ENCODE assay signal across 9 mouse cellular contexts in the genomic region with DNA sequence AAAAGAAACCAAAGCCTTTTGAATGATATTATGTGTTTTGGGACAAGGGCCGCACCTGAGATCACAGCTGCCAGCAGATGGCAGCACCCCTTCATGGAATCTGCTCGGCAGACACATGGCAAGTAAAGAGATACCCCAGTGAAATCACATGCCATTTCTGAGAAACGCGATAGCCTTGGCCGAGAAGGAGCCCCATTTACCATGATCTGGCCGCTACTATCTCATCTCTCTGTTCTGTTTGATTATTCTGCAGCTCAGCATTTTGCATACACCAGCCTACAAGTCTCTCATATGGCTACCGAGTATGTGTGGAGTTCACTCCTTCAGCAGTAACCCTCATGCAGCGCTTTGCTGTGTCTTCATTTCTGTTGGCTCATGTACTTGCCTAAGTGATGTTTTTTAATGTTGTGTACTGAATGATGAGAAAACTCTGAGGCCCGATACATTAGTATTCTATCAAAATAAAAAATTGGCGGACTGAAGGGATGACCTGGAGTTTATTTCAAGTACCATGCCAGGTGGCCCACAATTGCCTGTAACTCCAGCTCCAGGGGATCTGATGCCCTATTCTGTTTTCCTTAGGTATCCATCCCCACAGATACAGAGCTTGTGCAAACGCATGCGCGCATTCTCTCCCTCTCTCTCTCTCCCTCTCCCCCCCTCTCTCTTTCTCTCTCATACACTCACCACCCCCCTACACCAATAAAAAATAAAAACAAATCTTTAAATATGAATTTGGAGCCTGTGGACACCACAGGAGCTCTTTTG.
DNase-seq lines count a peak whose midpoint lies in the region; ATAC-seq and TF ChIP-seq lines count a peak whose summit lies in the region.
"Had no signal": no experiment of that assay in that cellular context is flagged by ENCODE, and none has a peak within 500 bp of the region (broad histone marks: within the 10 kb centered on the region; RNA-seq: fewer than 3 reads in every experiment).

No protein-coding gene starts in this region.

- no peaks in the 10 kb centered on the region for H3K36me3 ChIP-seq in G1E (replicated peaks)
- H3K36me3 ChIP-seq in forebrain, embryonic 15.5 days, result no peaks in the 10 kb centered on the region

- peak overlapping the region; percentile 21 for H3K4me2 ChIP-seq in forebrain, embryonic 15.5 days (replicated peaks)

- TF ChIP-seq CTCF in G1E (IDR thresholded peaks at IDR 0.05; ENCODE audit: low read depth, low read length), result peak; percentile 48; the same call in 1 of the 2 replicates
- TF ChIP-seq CTCF in layer of hippocampus, adult 2 months (conservative IDR thresholded peaks at IDR 0.05), result peak; percentile 94

- H3K27me3 ChIP-seq in G1E (ENCODE audit: insufficient read depth, low read length), result no peaks in the 10 kb centered on the region
- H3K27me3 ChIP-seq in forebrain, embryonic 15.5 days, result no peaks in the 10 kb centered on the region

- ATAC-seq in G1E (ENCODE audit: extremely low read depth, insufficient number of reproducible peaks, low FRiP score, poor library complexity, severe bottlenecking), result no peak; the same call in 1 of the 2 replicates
- peak; percentile 83 for ATAC-seq in cerebellum, adult (ENCODE audit: insufficient number of reproducible peaks, low FRiP score, low TSS enrichment)
- peak; percentile 95 for ATAC-seq in forebrain, embryonic 15.5 days (replicated peaks)

- intact Hi-C loops in heart, postnatal 36 days (cut with DNase I), result loop anchor here (1.0 to 5.0 kb wide), 4 partner anchors 847 to 1193 kb away; no protein-coding TSS in a partner anchor

- H3K27ac ChIP-seq in forebrain, embryonic 15.5 days (replicated peaks), result no peak overlapping the region
- H3K27ac ChIP-seq in layer of hippocampus, adult 2 months, result no peak overlapping the region
- H3K27ac ChIP-seq: macrophage had no signal

- 35% methylated on average over 13 of the region's 13 CpGs for WGBS in forebrain, embryonic 15.5 days

- no peak overlapping the region for H3K4me3 ChIP-seq in G1E (ENCODE audit: low read depth, low read length)
- H3K4me3 ChIP-seq in forebrain, embryonic 15.5 days, result no peak overlapping the region
- peak overlapping the region; percentile 43 for H3K4me3 ChIP-seq in layer of hippocampus, adult 2 months

- no peaks in the 10 kb centered on the region; the same call in 1 of the 2 replicates for H3K9me3 ChIP-seq in G1E (replicated peaks)
- 0 out of 2 replicates have a peak, but pooled peaks cover 4% of the 10 kb centered on the region for H3K9me3 ChIP-seq in forebrain, embryonic 15.5 days

- H3K4me1 ChIP-seq in G1E (ENCODE audit: insufficient read depth, low read depth, low read length), result peaks cover 3% of the 10 kb centered on the region; the same call in 1 of the 2 replicates
- H3K4me1 ChIP-seq in forebrain, embryonic 15.5 days, result no peaks in the 10 kb centered on the region

- no peak overlapping the region for H3K9ac ChIP-seq in forebrain, embryonic 15.5 days (replicated peaks)

- DNase-seq in G1E (ENCODE audit: low spot score), result peak; percentile 40
- peak; percentile 66 to 75 for DNase-seq in heart, postnatal 36 days
- DNase-seq in layer of hippocampus, adult 2 months (ENCODE audit: low spot score in 2 of 2), result peak; percentile 70 to 86
- DNase-seq in lung, postnatal 10 days, result peak; percentile 77
- DNase-seq in ovary, postnatal 36 days (ENCODE audit: low spot score), result peak; percentile 78
- peak; percentile 57 for DNase-seq in thymus, postnatal 14 days
